Mouse (Mus musculus) effector memory CD4-positive, alpha-beta T cell, adult 5 months (primary cell): ENCODE measurements around the gene Sox3. TPM values are rescaled to one million over a fixed set of nuclear protein-coding genes. Genes with fewer than 3 reads are reported as not detected.

ENCODE experiments used
- polyA plus RNA-seq: library from polyadenylated mRNA; unstranded; fragments of 100-300 nt; shearing (Covaris generic); gene quantifications from one replicate; pipeline ENCODE4 v1.2.1, GENCODE M21; 2017

The Sox3 gene
- not detected for polyA plus RNA-seq

DNA sequence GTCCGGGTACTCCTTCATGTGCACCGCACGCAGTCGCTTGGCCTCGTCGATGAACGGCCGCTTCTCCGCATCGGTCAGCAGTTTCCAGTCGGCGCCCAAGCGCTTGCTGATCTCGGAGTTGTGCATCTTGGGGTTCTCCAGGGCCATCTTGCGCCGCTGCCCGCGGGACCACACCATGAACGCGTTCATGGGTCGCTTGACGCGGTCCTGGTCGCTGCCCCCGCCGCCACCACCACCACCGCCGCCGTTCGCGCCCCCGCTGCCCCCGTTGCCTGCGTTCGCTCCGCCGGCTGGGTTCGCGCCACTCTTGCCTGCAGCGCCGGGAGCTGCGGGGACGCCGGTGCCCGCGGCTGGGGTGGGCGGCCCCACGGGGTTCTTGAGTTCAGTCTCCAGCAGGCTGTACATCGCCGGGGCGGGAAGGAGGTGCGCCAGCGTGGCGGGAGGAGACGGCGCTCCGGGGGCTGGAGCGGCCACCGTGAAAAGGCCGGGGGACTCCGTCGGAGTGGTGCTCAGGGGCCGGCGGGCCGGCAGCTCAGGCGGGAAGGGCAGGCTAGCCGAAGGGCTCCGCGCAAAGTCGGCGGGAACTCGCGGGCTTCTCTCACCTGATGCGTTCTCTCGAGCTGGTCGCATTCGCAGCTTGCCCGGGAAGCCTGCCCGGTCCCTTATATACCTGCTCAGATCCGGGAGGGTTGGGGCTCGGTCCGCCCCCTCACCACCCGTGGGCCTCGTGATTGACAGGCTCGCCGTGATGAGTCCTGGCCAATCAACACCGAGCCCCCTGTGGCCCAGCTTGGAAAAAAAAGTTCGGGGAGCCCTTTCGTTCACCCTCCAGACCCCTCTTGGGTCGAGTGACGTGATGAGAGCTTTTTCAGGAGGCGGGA lies at the start of gene Sox3:
Gene Sox3, minus strand, starts transcription at position 630 of the 881 bp plus-strand sequence.

